Comparison of ENCODE assay signal across 20 mouse cellular contexts in genomic region chr7:142317216-142317615, GRCm38 (mm10). TPM values are rescaled to one million over a fixed set of nuclear protein-coding genes. Genes with fewer than 3 reads are reported as not detected.
DNase-seq lines count a peak whose midpoint lies in the region; ATAC-seq lines count a peak whose summit lies in the region.
"Had no signal": no experiment of that assay in that cellular context is flagged by ENCODE, and none has a peak within 500 bp of the region (broad histone marks: within the 10 kb centered on the region; RNA-seq: fewer than 3 reads in every experiment).

No protein-coding gene starts in this region.

- WGBS in hindbrain, embryonic 10.5 days = 80% methylated on average over 5 of the region's 5 CpGs
- 80% methylated on average over 5 of the region's 5 CpGs for WGBS in hindbrain, embryonic 13.5 days

- H3K27ac ChIP-seq in hindbrain, embryonic 10.5 days = 0 out of 2 replicates have a peak overlapping the region, but pooled peaks have one; percentile 23
- no peak overlapping the region for H3K27ac ChIP-seq in hindbrain, embryonic 13.5 days
- H3K27ac ChIP-seq: left cerebral cortex, adult 2 months; liver, embryonic 15.5 days; macrophage; neural tube, embryonic 15.5 days had no signal

- H3K9ac ChIP-seq in hindbrain, embryonic 13.5 days = no peak overlapping the region
- H3K9ac ChIP-seq: liver, embryonic 15.5 days; neural tube, embryonic 15.5 days had no signal

- H3K4me2 ChIP-seq in hindbrain, embryonic 13.5 days = no peak overlapping the region
- H3K4me2 ChIP-seq: liver, embryonic 15.5 days; neural tube, embryonic 15.5 days had no signal

- no peaks in the 10 kb centered on the region for H3K36me3 ChIP-seq in hindbrain, embryonic 10.5 days
- no peaks in the 10 kb centered on the region for H3K36me3 ChIP-seq in hindbrain, embryonic 13.5 days
- H3K36me3 ChIP-seq: liver, embryonic 15.5 days; neural tube, embryonic 15.5 days had no signal

- H3K4me3 ChIP-seq in hindbrain, embryonic 10.5 days = no peak overlapping the region
- no peak overlapping the region for H3K4me3 ChIP-seq in hindbrain, embryonic 13.5 days
- H3K4me3 ChIP-seq: left cerebral cortex, adult 2 months; liver, embryonic 15.5 days; myocyte; neural tube, embryonic 15.5 days had no signal

- H3K9me3 ChIP-seq in hindbrain, embryonic 10.5 days = no peaks in the 10 kb centered on the region
- no peaks in the 10 kb centered on the region for H3K9me3 ChIP-seq in hindbrain, embryonic 13.5 days
- H3K9me3 ChIP-seq: liver, embryonic 15.5 days; neural tube, embryonic 15.5 days had no signal

- peaks cover 27% of the 10 kb centered on the region for H3K4me1 ChIP-seq in hindbrain, embryonic 10.5 days (replicated peaks)
- H3K4me1 ChIP-seq in hindbrain, embryonic 13.5 days (replicated peaks) = peaks cover 38% of the 10 kb centered on the region

- H3K27me3 ChIP-seq in hindbrain, embryonic 10.5 days (ENCODE audit: insufficient read depth, poor library complexity, severe bottlenecking) = peaks cover 5% of the 10 kb centered on the region; the same call in 1 of the 2 replicates
- H3K27me3 ChIP-seq in hindbrain, embryonic 13.5 days = 0 out of 2 replicates have a peak, but pooled peaks cover 5% of the 10 kb centered on the region
- H3K27me3 ChIP-seq: liver, embryonic 15.5 days; neural tube, embryonic 15.5 days had no signal

- DNase-seq in embryo, embryonic 10 days (ENCODE audit: low spot score) = peak; percentile 53
- no peak for DNase-seq in embryo, embryonic 9.5 days (ENCODE audit: extremely low spot score)
- DNase-seq in hindbrain, embryonic 10.5 days (ENCODE audit: low spot score) = no peak
- peak; percentile 53 for DNase-seq in thymus, postnatal 0 days (ENCODE audit: low spot score)
- no peak for DNase-seq in thymus, postnatal 10 days (ENCODE audit: low spot score in 2 of 2)
- DNase-seq in mesoderm, embryonic 11.5 days (ENCODE audit: low read depth, low spot score) = peak; percentile 37
- no peak for DNase-seq in layer of hippocampus, adult 9-11 months
- DNase-seq: adrenal gland, adult 8-10 months had no signal

- no peak for ATAC-seq in hindbrain, embryonic 13.5 days (ENCODE audit: low FRiP score)

RNA-seq across cellular contexts. Expression of gene Krtap5-4, which starts 13.9 kb away (rescaled TPM):
- polyA plus RNA-seq in hindbrain, embryonic 10.5 days (2016; fragmentation: Nextera tagmentation; extraction: Ambion mirVana) = not detected in 2 replicates
- polyA plus RNA-seq in hindbrain, embryonic 13.5 days (2015; fragmentation: Nextera tagmentation; extraction: Ambion mirVana) = not detected in 2 replicates
- polyA plus RNA-seq in thymus, postnatal 0 days (2015; fragmentation: Nextera tagmentation; extraction: Ambion mirVana) = not detected in 2 replicates
- polyA plus RNA-seq: forebrain, embryonic 11.5 days; gonadal fat pad, adult 2 months; kidney, embryonic 14.5 days; liver, embryonic 15.5 days; lung, embryonic 16.5 days; macrophage; midbrain, embryonic 14.5 days; myocyte; neural tube, embryonic 15.5 days; urinary bladder, adult 2 months had no signal

RNA-seq across cellular contexts. Expression of gene Krtap5-1, which starts 20.3 kb away (rescaled TPM):
- not detected in 2 replicates for polyA plus RNA-seq in hindbrain, embryonic 10.5 days (2016; fragmentation: Nextera tagmentation; extraction: Ambion mirVana)
- polyA plus RNA-seq in hindbrain, embryonic 13.5 days (2015; fragmentation: Nextera tagmentation; extraction: Ambion mirVana) = not detected in 2 replicates
- not detected in 2 replicates for polyA plus RNA-seq in thymus, postnatal 0 days (2015; fragmentation: Nextera tagmentation; extraction: Ambion mirVana)
- polyA plus RNA-seq: forebrain, embryonic 11.5 days; gonadal fat pad, adult 2 months; kidney, embryonic 14.5 days; liver, embryonic 15.5 days; lung, embryonic 16.5 days; macrophage; midbrain, embryonic 14.5 days; myocyte; neural tube, embryonic 15.5 days; urinary bladder, adult 2 months had no signal

RNA-seq across cellular contexts. Expression of gene Gm4559, which starts 43.1 kb away (rescaled TPM):
- polyA plus RNA-seq in hindbrain, embryonic 10.5 days (2016; fragmentation: Nextera tagmentation; extraction: Ambion mirVana) = not detected in 2 replicates
- not detected in 2 replicates for polyA plus RNA-seq in hindbrain, embryonic 13.5 days (2015; fragmentation: Nextera tagmentation; extraction: Ambion mirVana)
- not detected in 2 replicates for polyA plus RNA-seq in thymus, postnatal 0 days (2015; fragmentation: Nextera tagmentation; extraction: Ambion mirVana)
- polyA plus RNA-seq: forebrain, embryonic 11.5 days; gonadal fat pad, adult 2 months; kidney, embryonic 14.5 days; liver, embryonic 15.5 days; lung, embryonic 16.5 days; macrophage; midbrain, embryonic 14.5 days; myocyte; neural tube, embryonic 15.5 days; urinary bladder, adult 2 months had no signal

RNA-seq across cellular contexts. Expression of gene Ifitm10, which starts 56.3 kb away (rescaled TPM):
- polyA plus RNA-seq in hindbrain, embryonic 10.5 days (2016; fragmentation: Nextera tagmentation; extraction: Ambion mirVana) = 0.63 and 1.1 TPM in 2 replicates
- polyA plus RNA-seq in hindbrain, embryonic 13.5 days (2015; fragmentation: Nextera tagmentation; extraction: Ambion mirVana) = 2.3 and 2.6 TPM in 2 replicates
- 8.5 and 10.6 TPM in 2 replicates for polyA plus RNA-seq in thymus, postnatal 0 days (2015; fragmentation: Nextera tagmentation; extraction: Ambion mirVana)
- polyA plus RNA-seq: macrophage had no signal

RNA-seq across cellular contexts. Expression of gene Gm2431, which starts 59.1 kb away (rescaled TPM):
- not detected in 2 replicates for polyA plus RNA-seq in hindbrain, embryonic 10.5 days (2016; fragmentation: Nextera tagmentation; extraction: Ambion mirVana)
- polyA plus RNA-seq in hindbrain, embryonic 13.5 days (2015; fragmentation: Nextera tagmentation; extraction: Ambion mirVana) = not detected in 2 replicates
- not detected in 2 replicates for polyA plus RNA-seq in thymus, postnatal 0 days (2015; fragmentation: Nextera tagmentation; extraction: Ambion mirVana)
- polyA plus RNA-seq: forebrain, embryonic 11.5 days; gonadal fat pad, adult 2 months; kidney, embryonic 14.5 days; liver, embryonic 15.5 days; lung, embryonic 16.5 days; macrophage; midbrain, embryonic 14.5 days; myocyte; neural tube, embryonic 15.5 days; urinary bladder, adult 2 months had no signal

Comparison
In these comparisons a context has a peak if more than half of its experiments do, and no peak if none do; other contexts are left out.
1. DNase-seq: peak in embryo, embryonic 10 days (single experiment), thymus, postnatal 0 days (single experiment) and mesoderm, embryonic 11.5 days (single experiment); none in embryo, embryonic 9.5 days (single experiment), hindbrain, embryonic 10.5 days (single experiment), thymus, postnatal 10 days (0 of 2) and layer of hippocampus, adult 9-11 months (single experiment).